Mouse (Mus musculus) kidney, postnatal 14 days (tissue): ENCODE measurements around the gene Actr3.

Source experiments
- DNase-seq: peaks from one replicate; pipeline ENCODE4 v3.0.0; 2022; ENCODE audit warnings: mixed read lengths

The Actr3 gene

GRCm38 (mm10) chr1:125435369-125436135, at the start of gene Actr3:
Gene Actr3 (minus strand): TSS chr1:125435727.
- DNase-seq = peak; percentile 100

GRCm38 (mm10) chr1:125482459-125483287, 47.1 kb upstream of the Actr3 start:
- DNase-seq = peak; percentile 31

DNA sequence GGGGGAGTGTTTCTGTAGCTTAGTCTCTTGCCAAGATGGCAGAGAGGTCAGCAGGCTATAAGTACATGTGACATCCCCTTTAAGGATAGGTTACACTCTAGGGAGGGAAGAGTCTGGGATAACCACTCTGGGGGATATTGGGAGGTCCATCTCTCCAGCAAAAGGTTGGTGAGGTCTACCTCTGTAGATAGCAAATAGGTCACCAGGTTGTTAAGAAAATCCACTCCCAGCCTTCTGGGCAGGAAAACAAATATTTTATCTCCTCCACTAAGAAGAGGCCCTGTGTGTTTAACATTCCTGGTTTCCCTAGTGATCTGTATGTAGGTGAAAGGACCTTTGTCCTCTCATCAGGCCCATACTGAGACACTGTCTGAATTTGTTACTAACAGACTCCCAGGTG, 46.3 kb upstream of the Actr3 start:
- no peak for DNase-seq

DNA sequence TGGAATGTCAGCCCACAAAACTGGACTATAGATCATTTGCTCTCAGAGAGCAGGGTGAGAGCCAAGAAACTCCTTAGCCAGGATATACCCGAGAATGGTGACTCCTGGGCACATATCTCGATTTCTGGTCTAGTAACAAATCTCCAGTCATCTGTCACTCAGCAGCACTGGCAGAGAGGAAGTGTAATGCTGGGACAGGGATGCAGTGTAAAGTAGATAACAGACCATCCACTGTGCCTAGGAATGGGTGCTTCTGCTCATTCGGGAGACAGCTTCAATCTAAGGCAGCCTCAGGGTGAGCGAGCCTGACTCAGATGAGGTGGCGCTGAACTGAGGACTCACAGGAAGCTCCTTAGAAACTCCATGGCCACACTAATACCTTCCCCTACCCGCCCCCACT, 43.1 kb upstream of the Actr3 start:
- no peak for DNase-seq

- DNase-seq = no peak
These were observed 40.6 kb upstream of the Actr3 start for GRCm38 (mm10) chr1:125475961-125476682.

GRCm38 (mm10) chr1:125473866-125474265, 38.3 kb upstream of the Actr3 start:
- DNase-seq = no peak

DNA sequence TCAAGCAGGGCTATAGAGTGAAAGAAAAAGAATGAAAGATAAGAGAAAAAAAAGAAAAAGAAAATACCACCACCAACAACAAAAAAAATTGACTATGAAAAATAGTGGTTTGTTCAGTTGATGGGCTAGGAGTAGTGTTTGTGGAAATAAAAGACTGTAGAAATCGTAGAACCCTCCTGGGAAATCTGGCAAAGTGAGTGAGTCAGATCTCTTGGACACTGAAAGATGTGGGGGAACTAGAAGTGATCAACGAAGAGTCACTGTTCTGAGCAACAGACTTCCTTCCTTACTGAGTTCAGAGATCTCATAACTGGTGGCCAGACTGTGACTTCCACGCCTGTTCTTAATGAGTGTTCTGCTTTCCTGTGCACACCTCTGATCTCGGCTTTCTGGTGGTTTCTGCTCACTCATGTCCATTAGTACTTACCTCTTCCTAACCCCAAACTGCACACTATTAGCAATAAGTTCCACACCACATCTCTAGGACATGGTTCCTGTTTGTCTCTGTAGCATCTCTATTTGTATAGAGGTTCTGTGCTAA, 37.7 kb upstream of the Actr3 start:
- no peak for DNase-seq

DNA sequence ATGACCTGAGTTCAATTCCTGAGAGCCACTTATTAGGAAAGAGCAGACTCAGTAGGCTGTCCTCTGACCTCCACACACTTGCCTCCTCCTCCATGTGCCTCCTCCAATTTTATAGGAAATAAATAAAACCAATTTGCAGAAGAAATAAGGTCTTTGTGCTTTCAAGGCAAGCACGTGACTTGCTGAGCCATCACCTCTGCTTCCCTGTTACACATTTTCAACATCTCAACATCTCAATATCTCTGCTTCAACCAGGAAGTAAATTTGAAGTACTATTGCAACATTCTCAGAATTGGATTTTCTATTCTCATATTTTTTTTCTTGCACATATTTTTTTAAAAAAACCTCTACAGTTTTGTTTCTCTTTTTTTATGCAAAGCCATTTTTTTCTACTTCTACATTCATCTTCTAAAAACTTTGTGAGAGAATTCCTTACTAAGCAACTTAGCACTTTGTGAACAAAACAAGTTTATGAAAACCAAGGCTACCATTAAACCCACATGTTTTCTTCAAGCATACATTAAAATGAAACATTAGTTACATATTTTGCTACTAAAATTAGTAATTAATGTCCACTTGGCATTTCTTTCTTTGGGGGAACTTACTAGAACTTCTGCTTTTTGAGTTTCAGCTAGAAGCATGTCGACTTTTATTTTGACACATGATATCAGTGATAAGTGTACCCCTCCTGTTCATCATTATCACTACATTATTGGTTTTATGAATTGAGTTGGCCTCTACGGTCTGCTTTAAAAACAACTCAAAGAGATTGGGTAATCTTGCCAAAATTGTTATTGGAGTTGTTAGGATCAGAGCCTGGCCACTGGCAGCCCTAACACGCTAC, 35.5 kb upstream of the Actr3 start:
- DNase-seq = no peak

- no peak for DNase-seq
These were observed 32.4 kb upstream of the Actr3 start for GRCm38 (mm10) chr1:125467936-125468335.

DNA sequence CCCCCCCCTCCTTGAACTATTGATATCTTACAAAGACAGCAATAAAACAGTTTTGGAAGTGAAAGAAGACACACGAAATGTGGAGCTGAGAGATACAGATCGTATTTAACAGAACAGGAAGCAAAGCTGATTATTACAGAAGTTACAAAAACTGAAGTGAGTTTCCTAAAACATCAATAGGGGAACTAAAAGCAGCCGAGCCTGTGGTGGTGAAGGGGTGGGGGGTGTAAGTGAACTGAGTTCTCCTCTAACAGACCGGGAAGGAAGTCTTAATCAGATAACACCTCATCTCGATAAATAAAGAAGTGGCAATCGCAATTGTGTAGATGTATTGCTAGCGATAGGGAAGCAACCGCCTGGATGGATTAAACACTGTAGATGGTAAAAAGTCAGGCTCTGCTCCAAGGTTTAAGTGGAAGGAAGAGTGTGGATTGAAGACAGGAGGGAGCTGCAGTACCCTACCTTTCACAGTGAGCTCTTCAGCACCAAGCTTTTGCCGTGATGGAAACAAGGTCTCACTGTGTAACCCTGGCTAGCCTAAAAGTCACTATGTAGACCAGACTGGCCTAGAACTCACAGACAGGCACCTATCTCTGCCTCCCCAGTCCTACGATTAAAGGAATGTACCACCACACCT, 31.2 kb upstream of the Actr3 start:
- no peak for DNase-seq

GRCm38 (mm10) chr1:125464011-125464410, 28.5 kb upstream of the Actr3 start:
- no peak for DNase-seq

GRCm38 (mm10) chr1:125463349-125463748, 27.8 kb upstream of the Actr3 start:
- DNase-seq = no peak

DNA sequence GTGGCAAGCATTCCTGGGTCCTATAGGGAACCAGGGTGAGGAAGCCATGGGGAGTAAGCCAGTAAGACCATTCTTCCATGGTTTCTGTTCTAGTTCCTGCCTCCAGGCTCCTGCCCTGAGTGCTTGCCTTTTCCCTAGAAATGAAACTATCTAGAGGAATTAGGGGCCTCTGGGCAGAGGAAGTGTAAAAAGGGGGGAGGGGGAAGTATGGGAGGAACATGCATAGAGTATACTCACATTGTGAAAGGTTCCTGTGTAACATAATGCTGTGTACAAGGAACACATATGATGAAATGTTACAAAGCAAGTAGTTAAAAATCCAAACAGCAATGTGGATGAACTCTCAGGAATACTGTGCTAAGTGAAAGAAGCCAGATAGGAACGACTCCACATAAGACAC, 27.4 kb upstream of the Actr3 start:
- DNase-seq = no peak

DNA sequence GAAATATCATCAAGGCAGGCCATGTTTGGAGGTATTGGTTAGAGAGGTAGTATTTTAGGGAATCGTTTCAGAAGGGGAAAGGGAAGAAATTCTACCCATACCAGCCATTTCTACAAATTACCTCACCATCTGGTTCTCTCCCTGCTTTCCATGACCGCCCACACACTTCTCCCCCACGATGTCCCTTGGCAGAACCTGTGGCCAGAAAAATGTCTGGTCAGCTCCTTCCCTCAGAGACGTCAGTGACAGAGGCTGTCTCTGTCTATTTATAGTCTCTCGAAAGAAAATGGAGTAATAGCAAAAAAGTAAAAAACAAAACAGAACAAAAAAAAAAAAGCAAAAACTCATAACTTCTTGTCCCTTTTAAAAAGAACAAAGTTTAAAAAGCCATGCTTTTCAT, 23.0 kb upstream of the Actr3 start:
- peak; percentile 17 for DNase-seq

GRCm38 (mm10) chr1:125455128-125455527, 19.6 kb upstream of the Actr3 start:
- DNase-seq = no peak

DNA sequence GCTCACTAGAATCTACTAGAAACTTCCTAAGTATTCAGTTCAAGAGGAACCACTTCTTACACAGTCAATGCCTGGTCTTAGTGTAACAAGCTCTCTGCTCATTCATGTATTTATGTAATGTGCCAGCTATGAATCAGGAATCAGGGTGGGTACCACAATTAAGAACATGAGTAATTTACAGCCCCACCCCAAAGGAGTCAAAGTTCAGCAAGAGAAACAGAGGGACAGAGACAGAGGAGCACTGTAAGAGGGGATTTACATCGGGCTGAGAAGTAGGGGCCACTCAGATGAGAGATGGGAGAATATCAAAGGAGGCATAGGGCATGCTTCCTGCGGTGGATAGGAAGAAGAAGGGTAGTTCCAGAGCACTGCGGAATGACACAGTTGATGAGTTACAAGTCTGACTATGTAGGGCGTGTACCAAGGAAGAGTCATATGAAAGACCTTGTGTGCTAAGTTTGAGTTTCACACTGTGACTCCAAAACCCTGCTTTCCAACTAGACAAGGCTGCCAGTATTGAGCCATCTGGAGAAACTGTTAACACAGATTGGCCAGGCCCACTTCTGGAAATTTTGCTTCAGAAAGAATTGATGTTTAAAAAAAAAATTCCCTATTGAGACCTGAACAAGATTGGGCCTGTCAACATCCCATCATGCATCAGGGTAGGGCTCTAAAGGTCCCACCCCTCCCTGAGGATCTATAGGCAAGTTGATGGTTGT, 14.9 kb upstream of the Actr3 start:
- no peak for DNase-seq

GRCm38 (mm10) chr1:125447926-125448325, 12.4 kb upstream of the Actr3 start:
- no peak for DNase-seq

GRCm38 (mm10) chr1:125441679-125442078, 6.2 kb upstream of the Actr3 start:
- peak; percentile 38 for DNase-seq

- DNase-seq = no peak
These were observed 5.7 kb upstream of the Actr3 start for GRCm38 (mm10) chr1:125441251-125441650.

GRCm38 (mm10) chr1:125439556-125439955, 4.0 kb upstream of the Actr3 start:
- DNase-seq = no peak

DNA sequence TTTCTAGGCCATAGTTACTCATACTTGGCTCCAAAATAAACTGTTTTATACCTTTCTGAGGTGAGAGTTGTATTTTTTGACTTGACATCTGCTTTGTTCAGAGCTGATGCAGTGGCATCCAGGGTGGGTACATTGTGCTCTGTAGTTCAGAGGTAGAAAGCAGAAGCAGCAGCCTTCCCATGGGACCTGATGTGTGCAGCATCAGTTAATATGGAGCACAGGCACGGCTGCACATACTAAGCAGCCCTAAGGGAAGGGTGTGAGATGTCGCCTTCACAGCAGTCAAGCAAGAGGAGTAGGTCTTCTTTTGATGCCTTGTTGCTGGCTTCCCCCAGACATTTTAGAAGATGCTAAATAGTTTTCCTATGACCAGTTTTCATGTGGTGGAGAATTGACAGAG, 3.3 kb upstream of the Actr3 start:
- DNase-seq = no peak
